Mouse (Mus musculus) kidney, embryonic 14.5 days (tissue): ENCODE results near the gene Cachd1. TPM values are rescaled to one million over a fixed set of nuclear protein-coding genes. Genes with fewer than 3 reads are reported as not detected.

Source experiments
- ATAC-seq: fragments of 200-750 bp; cut with Nextera tagmentation; 2 replicates; pipeline ENCODE4 v1.8.0; 2017; ENCODE audit warnings: moderate number of reproducible peaks, mild to moderate bottlenecking, moderate TSS enrichment, moderate library complexity; ENCODE audit not compliant: low FRiP score, low TSS enrichment
- H3K27ac ChIP-seq: fragments of 300-500 bp; sonication (generic); 2 replicates; pipeline ENCODE4 v1.5.1; 2014; ENCODE audit warnings: low read depth, mild to moderate bottlenecking, low read length, moderate library complexity, mixed read lengths
- H3K27me3 ChIP-seq: fragments of 300-500 bp; sonication (generic); 2 replicates; pipeline ENCODE4 v1.6.1; 2014; ENCODE audit warnings: mild to moderate bottlenecking, low read length; ENCODE audit not compliant: control insufficient read depth, insufficient read depth
- H3K36me3 ChIP-seq: fragments of 300-500 bp; sonication (generic); 2 replicates; pipeline ENCODE4 v1.6.1; 2014; ENCODE audit warnings: low read length, mixed read lengths; ENCODE audit not compliant: control insufficient read depth, insufficient read depth
- H3K4me1 ChIP-seq: fragments of 300-500 bp; sonication (generic); 2 replicates; pipeline ENCODE4 v1.6.1; 2014; ENCODE audit warnings: low read length, mixed read lengths; ENCODE audit not compliant: control insufficient read depth, insufficient read depth
- H3K4me2 ChIP-seq: fragments of 300-500 bp; sonication (generic); replicated peaks from 2 replicates; pipeline ENCODE4 v1.6.1; 2014; ENCODE audit warnings: low read depth, mild to moderate bottlenecking, low read length
- H3K4me3 ChIP-seq: fragments of 300-500 bp; sonication (generic); 2 replicates; pipeline ENCODE4 v1.5.1; 2014; ENCODE audit warnings: mild to moderate bottlenecking, low read length
- H3K9ac ChIP-seq: fragments of 300-500 bp; sonication (generic); 2 replicates; pipeline ENCODE4 v1.6.1; 2014; ENCODE audit warnings: low read depth, mild to moderate bottlenecking, low read length, moderate library complexity
- H3K9me3 ChIP-seq: fragments of 300-500 bp; sonication (generic); 2 replicates; pipeline ENCODE4 v1.6.1; 2016; ENCODE audit warnings: low read length; ENCODE audit not compliant: control insufficient read depth
- WGBS: fragments of 180-500 bp; shearing (Covaris S2); extraction: QIAGEN DNeasy Blood & Tissue Kit; methylation state at CpG from one replicate; pipeline ENCODE4 v1.1.7; 2014; 5-methylcytosine and 5-hydroxymethylcytosine counted together
- polyA plus RNA-seq: library from polyadenylated mRNA; unstranded; fragments of >200 nt; fragmentation: Nextera tagmentation; extraction: Ambion mirVana; gene quantifications from 2 replicates; pipeline ENCODE4 v1.2.1, GENCODE M21; 2014

Gene Cachd1
- polyA plus RNA-seq, 1 experiment from 2014 or later: 25.0 TPM

- Histone ChIP-seq H3K4me1 (peaks cover 9% of the 10 kb centered on the region; the same call in 1 of the 2 replicates), H3K27me3 (no peaks in the 10 kb centered on the region), H3K27ac (no peak overlapping the region), H3K9me3 (no peaks in the 10 kb centered on the region), H3K36me3 (peaks cover 9% of the 10 kb centered on the region; the same call in 1 of the 2 replicates), H3K4me2 (no peak overlapping the region), H3K4me3 (no peak overlapping the region), H3K9ac (no peak overlapping the region)
- ATAC-seq: no peak
- WGBS: 77% methylated on average over 8 of the region's 8 CpGs
These were observed 120.0 kb downstream of the Cachd1 start for GRCm38 (mm10) chr4:100896260-100897010.

GRCm38 (mm10) chr4:100897943-100898342 is 121.5 kb downstream of the Cachd1 start:
- Histone ChIP-seq H3K9me3 (no peaks in the 10 kb centered on the region), H3K27ac (no peak overlapping the region), H3K27me3 (no peaks in the 10 kb centered on the region), H3K4me2 (no peak overlapping the region), H3K4me1 (peaks cover 9% of the 10 kb centered on the region), H3K36me3 (peaks cover 9% of the 10 kb centered on the region; the same call in 1 of the 2 replicates), H3K9ac (no peak overlapping the region), H3K4me3 (no peak overlapping the region)
- no peak for ATAC-seq
- 95% methylated on average over 3 of the region's 3 CpGs for WGBS

DNA sequence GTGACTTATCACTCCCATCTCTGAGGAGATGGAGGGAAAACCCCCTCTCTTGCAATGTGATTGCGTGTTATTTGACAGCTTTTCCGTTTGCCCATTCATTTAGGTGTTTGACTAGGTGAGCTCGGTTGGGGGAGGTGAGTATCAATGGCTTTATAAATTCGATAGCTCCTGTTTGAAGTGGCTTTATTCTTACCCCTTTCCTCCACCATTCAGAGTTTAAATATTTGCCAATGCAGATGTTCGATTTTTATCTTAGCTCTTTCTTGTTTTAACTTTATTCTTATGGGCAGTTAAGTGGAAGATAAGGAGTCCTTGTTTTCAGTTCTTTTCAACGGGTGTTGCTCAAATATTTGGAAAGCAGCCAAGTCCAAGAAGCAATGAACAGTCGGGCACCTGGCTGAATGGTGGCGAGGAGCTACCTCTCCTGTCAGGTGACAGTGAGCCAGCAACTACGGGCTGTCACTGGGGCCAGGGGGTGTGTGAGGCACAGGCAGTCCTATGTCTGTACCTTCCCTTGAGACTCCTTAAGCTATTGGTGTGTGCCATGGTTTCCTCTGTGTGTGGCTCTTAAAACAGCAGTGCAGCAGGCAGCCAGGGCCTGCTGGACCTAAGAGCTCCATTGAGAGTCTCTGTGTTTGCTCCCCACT is 133.3 kb downstream of the Cachd1 start:
- H3K4me1 ChIP-seq: peaks cover 30% of the 10 kb centered on the region
- H3K4me2 ChIP-seq: no peak overlapping the region
- peak overlapping the region; percentile 32; the same call in 1 of the 2 replicates for H3K27ac ChIP-seq
- no peak overlapping the region for H3K9ac ChIP-seq
- no peaks in the 10 kb centered on the region for H3K9me3 ChIP-seq
- ATAC-seq: peak; percentile 65; the same call in 1 of the 2 replicates
- no peaks in the 10 kb centered on the region for H3K36me3 ChIP-seq
- WGBS: 46% methylated on average over 9 of the region's 9 CpGs
- no peaks in the 10 kb centered on the region for H3K27me3 ChIP-seq
- no peak overlapping the region for H3K4me3 ChIP-seq

DNA sequence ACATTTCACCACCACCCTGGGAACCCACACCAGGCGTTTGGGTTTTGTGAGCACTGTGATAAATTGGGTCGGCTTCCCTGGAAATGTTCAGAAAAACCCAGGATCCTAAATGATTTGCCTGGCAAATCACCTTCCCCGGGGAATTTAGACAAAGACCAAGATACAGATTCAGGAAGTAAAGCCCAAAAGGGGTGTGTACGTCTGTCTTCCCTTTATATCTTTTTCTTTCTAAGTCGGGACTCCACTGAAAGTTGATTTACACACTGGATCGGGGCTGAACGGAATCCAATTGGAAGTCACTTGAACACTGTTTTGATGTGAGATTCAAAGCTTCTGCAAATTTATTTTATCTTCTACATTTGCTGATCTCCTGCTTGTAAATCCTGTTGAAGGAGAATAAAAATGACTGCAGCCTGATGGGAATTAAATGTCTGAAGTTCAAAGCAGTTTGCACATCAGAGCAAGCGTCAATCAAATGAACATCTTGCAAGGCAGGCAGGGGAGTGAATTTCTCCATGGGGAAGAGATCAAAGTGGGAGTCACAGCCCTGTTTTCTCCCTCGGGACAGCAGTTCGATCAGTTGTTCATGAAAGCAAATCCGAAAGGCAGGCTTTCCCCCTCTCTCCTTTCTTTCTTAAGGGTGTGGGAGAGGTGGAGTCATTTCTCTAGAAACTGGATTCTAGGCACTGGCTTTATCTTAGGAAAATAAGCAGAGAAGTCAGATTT is 134.3 kb downstream of the Cachd1 start:
- 8% methylated on average over 11 of the region's 11 CpGs for WGBS
- no peaks in the 10 kb centered on the region for H3K9me3 ChIP-seq
- no peaks in the 10 kb centered on the region for H3K27me3 ChIP-seq
- no peak overlapping the region for H3K4me3 ChIP-seq
- no peak for ATAC-seq
- peaks cover 30% of the 10 kb centered on the region for H3K4me1 ChIP-seq
- H3K4me2 ChIP-seq: peak overlapping the region; percentile 10; the same call in 1 of the 2 replicates
- no peak overlapping the region for H3K9ac ChIP-seq
- no peaks in the 10 kb centered on the region for H3K36me3 ChIP-seq
- peak overlapping the region; percentile 39; the same call in 1 of the 2 replicates for H3K27ac ChIP-seq

- Histone ChIP-seq H3K4me3 (no peak overlapping the region), H3K27ac (no peak overlapping the region), H3K36me3 (no peaks in the 10 kb centered on the region), H3K9ac (no peak overlapping the region), H3K9me3 (no peaks in the 10 kb centered on the region), H3K4me2 (no peak overlapping the region), H3K4me1 (peaks cover 30% of the 10 kb centered on the region), H3K27me3 (no peaks in the 10 kb centered on the region)
- 17% methylated on average over 3 of the region's 3 CpGs for WGBS
- no peak for ATAC-seq
These were observed 135.2 kb downstream of the Cachd1 start for GRCm38 (mm10) chr4:100911658-100912057.

DNA sequence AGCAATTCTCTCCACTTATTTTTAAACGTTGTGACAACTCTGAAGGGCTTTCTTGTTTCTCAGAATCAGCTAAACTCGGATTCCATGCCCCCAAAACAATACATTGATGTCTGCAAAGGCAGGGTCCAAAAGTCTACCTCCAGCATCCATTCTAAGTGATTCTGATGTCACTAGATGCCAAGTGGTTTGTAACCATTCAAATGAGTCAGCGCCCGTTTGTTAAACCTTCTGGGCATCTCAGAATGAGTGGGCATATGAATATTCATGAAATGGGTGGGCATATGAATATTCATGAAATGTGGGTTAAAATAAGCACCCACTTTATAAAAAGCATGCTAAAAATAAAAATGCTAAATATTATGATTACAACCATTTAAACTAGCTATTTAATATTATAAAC is 137.2 kb downstream of the Cachd1 start:
- Histone ChIP-seq H3K36me3 (peaks cover 4% of the 10 kb centered on the region; the same call in 1 of the 2 replicates), H3K4me3 (no peak overlapping the region), H3K27ac (no peak overlapping the region), H3K27me3 (no peaks in the 10 kb centered on the region), H3K4me1 (peaks cover 29% of the 10 kb centered on the region), H3K9ac (no peak overlapping the region), H3K9me3 (no peaks in the 10 kb centered on the region), H3K4me2 (no peak overlapping the region)
- no peak for ATAC-seq
- 87% methylated on average over 4 of the region's 4 CpGs for WGBS

- no peaks in the 10 kb centered on the region for H3K27me3 ChIP-seq
- no peak for ATAC-seq
- H3K9ac ChIP-seq: no peak overlapping the region
- no peak overlapping the region for H3K27ac ChIP-seq
- no peak overlapping the region for H3K4me2 ChIP-seq
- no peak overlapping the region for H3K4me3 ChIP-seq
- peaks cover 9% of the 10 kb centered on the region; the same call in 1 of the 2 replicates for H3K36me3 ChIP-seq
- WGBS: 20% methylated on average over 3 of the region's 3 CpGs
- peaks cover 23% of the 10 kb centered on the region for H3K4me1 ChIP-seq
- H3K9me3 ChIP-seq: no peaks in the 10 kb centered on the region
These were observed 138.1 kb downstream of the Cachd1 start for GRCm38 (mm10) chr4:100914532-100914931.

DNA sequence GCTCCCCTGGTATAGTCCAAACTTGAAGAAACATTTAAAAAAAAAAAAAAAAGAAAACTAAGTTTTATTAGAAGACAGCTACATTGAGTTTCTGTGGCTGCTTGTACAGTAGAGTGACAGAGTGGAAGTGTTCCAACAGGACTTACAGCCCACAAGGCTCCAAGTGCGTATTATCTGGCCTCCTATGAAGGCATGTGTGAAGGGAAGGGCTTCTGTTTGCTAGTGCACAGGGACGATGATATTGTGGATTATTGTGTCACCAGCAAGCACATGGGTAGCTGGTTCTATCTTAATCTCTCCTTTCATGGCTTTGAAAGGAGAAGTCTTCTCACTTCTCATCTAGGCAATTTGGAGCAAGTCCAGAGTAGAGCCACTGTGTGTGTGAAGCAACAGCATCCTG is 138.6 kb downstream of the Cachd1 start:
- H3K4me1 ChIP-seq: peaks cover 18% of the 10 kb centered on the region
- no peak overlapping the region for H3K4me2 ChIP-seq
- no peak for ATAC-seq
- H3K9ac ChIP-seq: no peak overlapping the region
- WGBS: 64% methylated on average over 2 of the region's 2 CpGs
- peaks cover 10% of the 10 kb centered on the region; the same call in 1 of the 2 replicates for H3K36me3 ChIP-seq
- no peaks in the 10 kb centered on the region for H3K27me3 ChIP-seq
- H3K27ac ChIP-seq: no peak overlapping the region
- no peak overlapping the region for H3K4me3 ChIP-seq
- H3K9me3 ChIP-seq: no peaks in the 10 kb centered on the region
